Comparison of ENCODE assay signal across 20 mouse cellular contexts in genomic region chr4:53292606-53293005, GRCm38 (mm10).
DNase-seq lines count a peak whose midpoint lies in the region.
"Had no signal": no experiment of that assay in that cellular context is flagged by ENCODE, and none has a peak within 500 bp of the region (broad histone marks: within the 10 kb centered on the region; RNA-seq: fewer than 3 reads in every experiment).

No protein-coding gene starts in this region.

- peak; percentile 40 for DNase-seq in heart, adult 11 months
- DNase-seq in heart, adult 18-20 months, result no peak
- DNase-seq in ES-CJ7 (ENCODE audit: low read depth, low spot score) (peak; percentile 55), R1 (ENCODE audit: low read depth, low spot score) (peak; percentile 72), ZHBTc4 (ENCODE audit: low read depth, low spot score) (peak; percentile 69)
- no peak for DNase-seq in urinary bladder, adult 18-20 months (ENCODE audit: low spot score in 2 of 2)
- DNase-seq in adrenal gland, postnatal 14 days, result no peak
- DNase-seq in lung, postnatal 36 days, result no peak
- DNase-seq: adrenal gland, adult 2 months; adrenal gland, adult 8-10 months; adrenal gland, postnatal 10 days; adrenal gland, postnatal 25 days; adrenal gland, postnatal 36 days; B cell, adult 2 months; cerebellum, adult 11 months; cerebellum, adult 11-12 months; cerebellum, adult 18-20 months; cerebellum, adult 2 months; cerebellum, adult 8-10 months; cerebellum, adult 9-10 months had no signal

Comparison
In these comparisons a context has a peak if more than half of its experiments do, and no peak if none do; other contexts are left out.
1. DNase-seq: peak in heart, adult 11 months (single experiment), ES-CJ7 (single experiment), R1 (single experiment) and ZHBTc4 (single experiment); none in heart, adult 18-20 months (0 of 2), urinary bladder, adult 18-20 months (0 of 2), adrenal gland, postnatal 14 days (single experiment) and lung, postnatal 36 days (single experiment).